Mouse (Mus musculus) liver, postnatal 0 days (tissue): Measurements from ENCODE around the gene Carmil2. TPM values are rescaled to one million over a fixed set of nuclear protein-coding genes. Genes with fewer than 3 reads are reported as not detected.

Source experiments
- ATAC-seq: fragments of 200-750 bp; cut with Nextera tagmentation; 2 replicates; pipeline ENCODE4 v1.8.0; 2017; ENCODE audit warnings: mild to moderate bottlenecking, moderate library complexity
- DNase-seq: peaks from one replicate; pipeline ENCODE4 v3.0.0-alpha.2; 2016
- H3K27ac ChIP-seq: fragments of 300-500 bp; sonication (generic); 2 replicates; pipeline ENCODE4 v1.5.1; 2014; ENCODE audit warnings: antibody characterized with exemption, moderate library complexity, mild to moderate bottlenecking, low read depth
- H3K27me3 ChIP-seq: fragments of 300-500 bp; sonication (generic); 2 replicates; pipeline ENCODE4 v1.6.1; 2014; ENCODE audit warnings: low read length, control low read depth, mixed read lengths; ENCODE audit not compliant: insufficient read depth
- H3K36me3 ChIP-seq: fragments of 300-500 bp; sonication (generic); replicated peaks from 2 replicates; pipeline ENCODE4 v1.6.1; 2014; ENCODE audit warnings: mild to moderate bottlenecking, control low read depth, low read length, moderate library complexity, mixed read lengths; ENCODE audit not compliant: insufficient read depth
- H3K4me1 ChIP-seq: fragments of 300-500 bp; sonication (generic); 2 replicates; pipeline ENCODE4 v1.6.1; 2014; ENCODE audit warnings: antibody characterized with exemption, mild to moderate bottlenecking, control low read depth; ENCODE audit not compliant: insufficient read depth
- H3K4me2 ChIP-seq: fragments of 300-500 bp; sonication (generic); 2 replicates; pipeline ENCODE4 v1.6.1; 2014; ENCODE audit warnings: low read depth, mild to moderate bottlenecking, low read length, moderate library complexity, mixed read lengths
- H3K4me3 ChIP-seq: fragments of 300-500 bp; sonication (generic); 2 replicates; pipeline ENCODE4 v1.5.1; 2014; ENCODE audit warnings: low read depth, low read length
- H3K9ac ChIP-seq: fragments of 300-500 bp; sonication (generic); replicated peaks from 2 replicates; pipeline ENCODE4 v1.6.1; 2014; ENCODE audit warnings: mild to moderate bottlenecking, moderate library complexity
- H3K9me3 ChIP-seq: fragments of 300-500 bp; sonication (generic); 2 replicates; pipeline ENCODE4 v1.6.1; 2016; ENCODE audit warnings: mild to moderate bottlenecking, control low read depth, low read length, mixed read lengths
- CTCF ChIP-seq: sonication (generic); IDR thresholded peaks from 2 replicates; pipeline ENCODE4 v1.5.1; 2016; ENCODE audit warnings: antibody characterized with exemption, low read depth
- EP300 ChIP-seq: IDR thresholded peaks from 2 replicates; pipeline ENCODE4 v1.6.1; 2016; ENCODE audit warnings: antibody characterized with exemption, low read depth, mild to moderate bottlenecking
- WGBS: fragments of 180-500 bp; shearing (Covaris S2); extraction: QIAGEN DNeasy Blood & Tissue Kit; methylation state at CpG from one replicate; pipeline ENCODE4 v1.1.7; 2014; ENCODE audit not compliant: insufficient replicate concordance; 5-methylcytosine and 5-hydroxymethylcytosine counted together
- polyA plus RNA-seq: library from polyadenylated mRNA; unstranded; fragments of >200 nt; fragmentation: Nextera tagmentation; extraction: Ambion mirVana; gene quantifications from 2 replicates; pipeline ENCODE4 v1.2.1, GENCODE M21; 2015

Gene Carmil2
- polyA plus RNA-seq, 1 experiment from 2014 or later, result 0.73 TPM

DNA sequence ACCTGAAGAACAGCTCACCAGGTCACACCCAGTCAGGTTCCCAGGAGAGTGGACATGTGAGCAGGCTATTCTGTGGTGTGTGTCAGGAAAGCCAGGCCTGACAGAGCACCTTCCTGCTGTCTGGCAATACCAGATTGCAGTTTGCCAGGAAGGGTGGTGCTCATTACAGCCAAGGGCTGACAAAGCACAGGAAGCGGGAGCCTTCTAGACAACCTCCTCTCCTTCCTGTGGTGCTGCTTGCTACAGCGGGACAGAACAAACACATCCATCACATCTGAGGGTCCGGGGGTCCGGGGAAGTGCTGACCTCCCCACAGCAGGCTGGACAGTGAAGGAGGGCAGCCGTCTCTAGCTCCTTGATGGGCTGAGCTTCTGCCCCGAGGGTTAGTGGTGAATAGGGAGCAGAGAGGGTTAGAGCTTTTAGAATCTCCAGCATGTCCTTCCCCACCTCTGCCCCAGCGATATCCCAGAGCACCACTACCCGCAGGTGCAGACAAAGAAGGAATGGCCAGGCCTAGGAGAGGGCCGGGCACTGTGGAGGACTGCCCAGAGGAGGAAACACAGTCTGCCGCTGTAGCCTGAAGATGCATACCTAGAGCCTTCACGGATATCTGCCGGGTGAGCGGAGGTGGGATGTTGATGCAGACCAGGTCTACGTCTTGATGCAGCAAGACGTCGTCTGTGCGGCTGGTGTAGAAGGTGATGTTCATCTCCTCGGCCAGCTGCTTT, 41.5 kb downstream of the Carmil2 start:
- peak; percentile 54; the same call in 1 of the 2 replicates for TF ChIP-seq EP300
- TF ChIP-seq CTCF, result no peak
- Histone ChIP-seq H3K4me3 (no peak overlapping the region), H3K9ac (no peak overlapping the region), H3K27ac (no peak overlapping the region; the same call in 1 of the 2 replicates), H3K27me3 (no peaks in the 10 kb centered on the region), H3K9me3 (no peaks in the 10 kb centered on the region), H3K36me3 (no peaks in the 10 kb centered on the region; the same call in 1 of the 2 replicates), H3K4me1 (no peaks in the 10 kb centered on the region), H3K4me2 (no peak overlapping the region)
- peak; percentile 27 for DNase-seq
- WGBS, result 54% methylated on average over 18 of the region's 18 CpGs
- peak; percentile 72 for ATAC-seq

DNA sequence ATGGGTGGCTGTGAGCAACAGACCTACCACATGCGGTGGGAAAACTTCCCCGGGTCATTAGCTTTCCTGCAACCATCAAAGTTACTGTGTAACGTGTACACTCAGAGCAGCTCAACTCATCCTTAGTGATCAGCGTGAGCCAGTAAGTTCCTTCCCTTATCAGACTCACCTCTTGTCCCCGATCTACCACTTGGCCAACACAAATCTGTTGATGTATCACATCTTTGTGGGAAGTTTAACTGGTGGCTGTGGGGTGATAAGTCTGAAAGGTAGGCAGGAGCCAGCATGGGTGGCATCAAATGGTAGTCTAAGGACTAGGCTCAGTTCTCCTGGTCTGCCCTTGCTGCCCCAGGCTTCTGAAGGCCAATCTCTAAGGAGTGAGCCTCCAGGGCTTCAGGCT, 46.1 kb downstream of the Carmil2 start:
- H3K4me3 ChIP-seq, result no peak overlapping the region
- DNase-seq, result no peak
- TF ChIP-seq CTCF, result no peak
- TF ChIP-seq EP300, result 0 out of 2 replicates have a peak, but pooled peaks have one; percentile 42
- H3K4me2 ChIP-seq, result no peak overlapping the region
- WGBS, result 65% methylated on average over 5 of the region's 5 CpGs
- H3K9me3 ChIP-seq, result no peaks in the 10 kb centered on the region
- H3K27me3 ChIP-seq, result 0 out of 2 replicates have a peak, but pooled peaks cover 3% of the 10 kb centered on the region
- H3K4me1 ChIP-seq, result no peaks in the 10 kb centered on the region
- H3K27ac ChIP-seq, result no peak overlapping the region
- no peak for ATAC-seq
- H3K9ac ChIP-seq, result no peak overlapping the region
- H3K36me3 ChIP-seq, result no peaks in the 10 kb centered on the region

DNA sequence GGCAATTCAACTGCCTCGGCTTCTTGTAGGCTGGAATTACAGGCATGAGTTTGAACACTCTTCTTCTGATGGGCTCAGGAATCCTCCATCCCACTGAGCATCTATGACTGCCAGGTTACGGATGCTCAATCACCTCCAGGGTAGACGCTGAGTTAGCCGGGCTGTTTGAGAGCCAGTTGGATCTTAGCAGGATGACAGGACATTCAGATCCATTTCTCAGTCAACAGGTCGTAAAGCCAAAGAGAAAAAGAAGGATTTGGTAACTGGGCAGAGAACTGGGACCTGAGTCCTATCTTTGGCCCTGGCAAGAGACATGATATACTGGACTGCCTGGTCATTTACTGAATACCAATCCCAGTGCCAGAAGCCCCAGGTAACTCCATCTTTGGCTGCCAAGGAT, 53.1 kb downstream of the Carmil2 start:
- no peak for ATAC-seq
- Histone ChIP-seq H3K9me3 (no peaks in the 10 kb centered on the region), H3K4me3 (no peak overlapping the region), H3K36me3 (no peaks in the 10 kb centered on the region), H3K4me1 (no peaks in the 10 kb centered on the region), H3K4me2 (no peak overlapping the region), H3K27me3 (0 out of 2 replicates have a peak, but pooled peaks cover 3% of the 10 kb centered on the region), H3K27ac (no peak overlapping the region), H3K9ac (no peak overlapping the region)
- no peak for TF ChIP-seq CTCF
- no peak for TF ChIP-seq EP300
- no peak for DNase-seq
- WGBS, result 82% methylated on average over 5 of the region's 5 CpGs

DNA sequence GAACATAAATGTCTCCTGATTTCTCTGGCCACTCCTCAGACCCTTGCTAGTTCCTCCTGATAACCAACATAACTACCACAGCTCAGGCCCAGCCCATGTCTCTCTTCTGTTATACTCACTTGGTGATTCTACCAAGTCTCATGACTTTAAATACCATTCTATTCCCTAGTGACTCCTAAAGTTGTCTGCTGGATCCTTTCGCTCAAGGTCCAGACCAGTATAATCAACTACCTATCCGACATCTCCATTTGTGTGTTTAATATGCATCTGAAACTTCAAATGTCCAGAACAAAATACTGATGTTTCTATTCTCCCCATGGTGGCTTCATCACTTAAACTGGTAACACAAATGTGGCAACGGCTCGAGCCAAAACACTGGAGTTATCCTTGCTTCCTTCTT, 57.2 kb downstream of the Carmil2 start:
- ATAC-seq (no peak), DNase-seq (no peak)
- Histone ChIP-seq H3K27me3 (no peaks in the 10 kb centered on the region), H3K4me3 (no peak overlapping the region), H3K9ac (no peak overlapping the region), H3K4me1 (peaks cover 7% of the 10 kb centered on the region), H3K36me3 (no peaks in the 10 kb centered on the region), H3K4me2 (no peak overlapping the region), H3K27ac (no peak overlapping the region), H3K9me3 (no peaks in the 10 kb centered on the region)
- WGBS, result 82% methylated on average over 4 of the region's 4 CpGs
- TF ChIP-seq EP300 (no peak), CTCF (no peak)

Other genes starting within 250 kb of the Carmil2 start
- 1.4 and 3.8 TPM in 2 replicates for gene Tppp3, start 214.7 kb upstream of the Carmil2 start, polyA plus RNA-seq
- 2.1 and 2.3 TPM in 2 replicates for gene Zdhhc1, start 189.4 kb upstream of the Carmil2 start, polyA plus RNA-seq
- 0.13 TPM in 1 of 2 replicates, not detected in the other for gene Hsd11b2, start 167.5 kb upstream of the Carmil2 start, polyA plus RNA-seq
- 48.0 and 50.2 TPM in 2 replicates for gene Atp6v0d1, start 120.2 kb upstream of the Carmil2 start, polyA plus RNA-seq
- gene Ripor1, start 81.0 kb upstream of the Carmil2 start, polyA plus RNA-seq, result 6.2 and 6.8 TPM in 2 replicates
- 41.1 and 42.2 TPM in 2 replicates for gene Ctcf, start 49.7 kb upstream of the Carmil2 start, polyA plus RNA-seq
- 0.17 TPM in 1 of 2 replicates, not detected in the other for gene Agrp, start 48.9 kb upstream of the Carmil2 start, polyA plus RNA-seq
- gene Acd, start 14.8 kb downstream of the Carmil2 start, polyA plus RNA-seq, result 20.6 and 22.4 TPM in 2 replicates
- gene Pard6a, start 14.9 kb downstream of the Carmil2 start, polyA plus RNA-seq, result 5.0 and 6.6 TPM in 2 replicates
- gene 4933405L10Rik, start 21.4 kb downstream of the Carmil2 start, polyA plus RNA-seq, result not detected in 2 replicates
- 2.9 and 3.3 TPM in 2 replicates for gene Enkd1, start 21.9 kb downstream of the Carmil2 start, polyA plus RNA-seq
- gene Gfod2, start 72.4 kb downstream of the Carmil2 start, polyA plus RNA-seq, result 2.4 and 2.9 TPM in 2 replicates
- 18.9 and 20.9 TPM in 2 replicates for gene Ranbp10, start 141.1 kb downstream of the Carmil2 start, polyA plus RNA-seq
- not detected in 2 replicates for gene Tsnaxip1, start 141.5 kb downstream of the Carmil2 start, polyA plus RNA-seq
- 8.9 and 9.0 TPM in 2 replicates for gene Cenpt, start 167.0 kb downstream of the Carmil2 start, polyA plus RNA-seq
- 19.6 and 21.5 TPM in 2 replicates for gene Thap11, start 168.9 kb downstream of the Carmil2 start, polyA plus RNA-seq
- 67.6 and 71.9 TPM in 2 replicates for gene Nutf2, start 174.3 kb downstream of the Carmil2 start, polyA plus RNA-seq
- gene Edc4, start 194.6 kb downstream of the Carmil2 start, polyA plus RNA-seq, result 5.8 and 7.2 TPM in 2 replicates
- not detected in 2 replicates for gene Nrn1l, start 207.3 kb downstream of the Carmil2 start, polyA plus RNA-seq
- gene Pskh1, start 214.2 kb downstream of the Carmil2 start, polyA plus RNA-seq, result 11.5 and 11.8 TPM in 2 replicates
- gene Ctrl, start 247.6 kb downstream of the Carmil2 start, polyA plus RNA-seq, result 0.16 and 0.31 TPM in 2 replicates